Mouse (Mus musculus) gastrocnemius, adult 2 months (tissue): ENCODE results near the gene Lipe. TPM values are rescaled to one million over a fixed set of nuclear protein-coding genes. Genes with fewer than 3 reads are reported as not detected.
"Not testable (repeated sequence)": the region's sequence is repeated elsewhere in the genome, so short reads cannot be mapped to it uniquely, and the experiment has no call there.

Experiments
- DNase-seq: peaks from one replicate; pipeline ENCODE4 v3.0.0; 2022
- H3K27ac ChIP-seq: fragments of 200-600 bp; 2 replicates; pipeline ENCODE4 v1.8.1; 2022; ENCODE audit warnings: mild to moderate bottlenecking
- H3K4me3 ChIP-seq: fragments of 200-600 bp; 2 replicates; pipeline ENCODE4 v1.8.1; 2022; ENCODE audit warnings: mild to moderate bottlenecking, moderate library complexity
- CTCF ChIP-seq: fragments of 200-600 bp; IDR thresholded peaks from 2 replicates; pipeline ENCODE4 v1.8.1; 2022; ENCODE audit warnings: antibody characterized with exemption, mild to moderate bottlenecking, moderate library complexity
- intact Hi-C: fragments of 180-260 bp; cut with DNase I; formaldehyde crosslinking; loops from one replicate; pipeline ENCODE4 v1.15.1; 2025
- total RNA-seq, 2 experiments: library from RNA; stranded (reverse); gene quantifications; 2 replicates each; pipeline ENCODE4 v1.2.3; 2021

Gene Lipe
- total RNA-seq, 2 experiments from 2014 or later, result 13.4 to 17.9 TPM

DNA sequence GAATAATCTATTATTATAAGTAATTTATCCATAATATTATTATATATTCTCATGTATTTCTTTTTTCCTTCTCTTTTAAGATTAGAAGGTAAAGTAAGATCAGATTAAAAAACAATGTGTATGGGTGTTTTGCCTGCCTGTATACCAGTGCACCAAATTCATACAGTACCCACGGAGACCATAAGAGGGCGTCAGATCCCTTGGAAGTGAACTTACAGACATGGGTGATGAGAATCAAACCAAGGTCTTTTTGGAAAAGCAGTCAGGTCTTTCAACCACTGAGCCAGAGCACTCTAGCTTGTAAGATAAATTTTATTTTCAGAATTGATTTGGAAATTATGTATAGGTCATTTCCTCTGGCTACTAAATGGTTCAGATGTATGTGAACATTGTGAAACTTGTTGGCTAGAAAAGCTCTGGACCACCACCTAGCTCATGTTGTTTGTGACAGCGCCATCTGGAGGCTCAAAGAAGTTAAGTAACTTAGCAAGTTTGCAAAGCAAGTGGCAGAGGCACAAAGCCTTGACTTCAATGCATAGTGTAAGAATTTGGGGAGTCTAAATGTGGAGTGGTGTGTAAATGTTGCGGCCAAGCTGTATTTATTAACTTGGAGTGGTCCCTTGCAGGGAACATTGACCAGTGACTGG is 10.7 kb upstream of the Lipe start:
- Histone ChIP-seq H3K4me3 (no peak overlapping the region), H3K27ac (no peak overlapping the region)
- no peak for DNase-seq
- intact Hi-C loops, result loop anchor here (10.0 kb wide), 1 partner anchor 274 kb away; no protein-coding TSS in a partner anchor
- TF ChIP-seq CTCF, result peak; percentile 56

DNA sequence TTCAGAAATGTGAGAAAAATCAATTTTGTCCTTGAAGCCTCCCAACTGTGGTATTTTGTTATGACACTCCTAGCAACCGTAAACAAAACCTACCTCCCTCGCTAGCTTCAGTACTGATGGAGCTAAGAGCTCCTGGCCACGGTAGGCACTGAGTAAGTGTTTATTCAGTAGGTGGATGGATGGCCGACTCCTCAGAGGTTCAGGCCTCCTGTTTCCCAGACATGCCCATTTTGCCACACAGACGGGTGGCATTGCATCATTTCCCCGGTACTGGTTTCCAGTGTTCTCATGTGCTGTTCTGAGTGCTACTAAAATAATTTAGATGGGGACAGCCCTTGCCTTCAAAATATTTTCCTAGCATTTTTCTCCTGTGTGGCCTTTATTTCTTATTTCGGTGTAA is 8.0 kb upstream of the Lipe start:
- intact Hi-C loops, result loop anchor here (10.0 kb wide), 1 partner anchor 272 kb away; no protein-coding TSS in a partner anchor
- no peak overlapping the region for H3K4me3 ChIP-seq
- DNase-seq, result no peak
- no peak overlapping the region for H3K27ac ChIP-seq
- no peak for TF ChIP-seq CTCF

- intact Hi-C loops, result loop anchor here (5.0 to 10.0 kb wide), 3 partner anchors 35 to 268 kb away; partner anchors contain the start of gene Cnfn
- DNase-seq, result peak; percentile 73
- peak; percentile 70 for TF ChIP-seq CTCF
- Histone ChIP-seq H3K4me3 (no peak overlapping the region), H3K27ac (no peak overlapping the region; the same call in 1 of the 2 replicates)
These were observed 4.2 kb upstream of the Lipe start for GRCm38 (mm10) chr7:25402671-25403101.

DNA sequence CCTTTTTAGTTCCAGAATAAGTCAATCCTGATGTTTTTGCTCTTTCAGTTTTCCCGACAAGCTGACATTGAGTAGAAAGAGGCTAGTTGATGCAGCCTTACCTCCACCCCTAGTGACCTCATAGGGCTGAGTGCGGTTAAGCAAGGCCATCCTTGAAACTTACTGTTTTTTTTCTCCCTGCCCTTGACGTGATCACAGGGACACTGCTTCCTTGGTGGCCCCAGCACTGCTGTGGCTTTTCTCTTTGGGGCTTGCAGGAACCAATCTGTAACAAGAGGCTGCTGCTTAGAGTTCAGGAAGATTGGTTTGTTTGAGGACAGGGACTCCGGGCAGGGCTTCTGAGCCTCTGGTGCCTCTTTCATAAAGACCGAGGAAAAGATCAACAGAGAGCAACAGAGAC is 3.5 kb upstream of the Lipe start:
- intact Hi-C loops, result loop anchor here (5.0 to 10.0 kb wide), 3 partner anchors 35 to 267 kb away; partner anchors contain the start of gene Cnfn
- DNase-seq, result no peak
- TF ChIP-seq CTCF, result no peak
- Histone ChIP-seq H3K4me3 (no peak overlapping the region), H3K27ac (peak overlapping the region; percentile 16; the same call in 1 of the 2 replicates)

GRCm38 (mm10) chr7:25401551-25401950 is 3.0 kb upstream of the Lipe start:
- no peak overlapping the region for H3K27ac ChIP-seq
- intact Hi-C loops, result loop anchor here (5.0 to 10.0 kb wide), 3 partner anchors 34 to 267 kb away; partner anchors contain the start of gene Cnfn

GRCm38 (mm10) chr7:25399028-25399427 is 518 bp upstream of the Lipe start:
- H3K27ac ChIP-seq, intact Hi-C loops, H3K4me3 ChIP-seq, DNase-seq: not testable (repeated sequence)

More at GRCm38 (mm10) chr7:25401551-25401950, 3.0 kb upstream of the Lipe start:
- DNase-seq, result no peak
- TF ChIP-seq CTCF, result no peak
- H3K4me3 ChIP-seq, result no peak overlapping the region

- Histone ChIP-seq H3K4me3 (peak overlapping the region; percentile 93), H3K27ac (peak overlapping the region; percentile 92)
- DNase-seq, result no peak
- intact Hi-C loops, result no loop called here
- no peak for TF ChIP-seq CTCF
These were observed 1.9 kb downstream of the Lipe start for GRCm38 (mm10) chr7:25396621-25397020.

DNA sequence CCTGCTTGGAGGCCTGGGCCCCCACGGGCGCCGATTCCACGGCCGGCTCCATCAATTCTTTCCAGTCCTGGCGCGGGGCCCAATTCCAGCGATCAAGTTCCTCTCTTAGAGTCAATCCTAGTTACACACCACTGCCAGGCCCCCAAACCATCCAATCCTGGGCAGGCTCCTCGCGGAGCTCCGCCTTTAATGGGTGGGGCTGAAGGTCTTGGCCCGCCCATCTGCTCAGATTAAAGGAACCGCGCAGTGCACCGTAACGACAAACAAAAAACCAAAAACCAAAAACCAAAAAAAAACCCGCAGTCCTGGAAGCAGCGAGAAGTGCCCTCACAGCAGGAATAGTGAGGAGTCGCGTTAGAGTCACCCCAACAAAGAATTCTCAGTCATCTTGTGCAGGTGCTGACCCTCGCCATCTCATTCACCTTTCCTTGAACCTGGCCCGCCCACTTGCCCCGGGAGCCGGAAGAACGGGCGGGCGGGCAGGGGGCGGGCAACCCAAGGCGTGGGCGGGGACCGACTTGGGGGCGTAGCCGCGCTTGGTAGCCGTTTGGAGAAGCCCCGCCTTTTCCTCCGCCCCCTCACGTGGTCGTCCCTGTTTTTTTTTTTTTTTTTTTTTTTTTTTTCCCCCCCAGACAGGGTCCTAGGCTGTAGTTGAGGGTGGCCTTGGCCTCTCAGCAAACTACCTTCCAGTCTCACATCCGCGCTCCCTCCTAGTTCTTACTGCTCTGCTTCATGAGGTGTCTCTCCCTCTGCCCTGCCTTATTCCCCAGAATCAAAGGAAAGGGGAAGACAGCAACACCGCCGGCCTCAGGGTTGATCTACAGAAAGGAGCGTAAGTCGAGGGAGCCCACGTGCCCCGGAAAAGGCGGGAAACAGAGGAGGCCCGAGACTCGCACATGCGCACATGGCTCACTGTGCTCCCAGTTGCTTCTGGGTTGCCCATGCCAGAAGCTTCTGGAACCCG is 2.7 kb downstream of the Lipe start:
- peak; percentile 99 for DNase-seq
- Histone ChIP-seq H3K4me3 (peak overlapping the region; percentile 93), H3K27ac (peak overlapping the region; percentile 92)
- intact Hi-C loops, result no loop called here
- no peak for TF ChIP-seq CTCF

GRCm38 (mm10) chr7:25395186-25395557 is 3.3 kb downstream of the Lipe start:
- H3K27ac ChIP-seq, result peak overlapping the region; percentile 92
- intact Hi-C loops, result no loop called here

DNA sequence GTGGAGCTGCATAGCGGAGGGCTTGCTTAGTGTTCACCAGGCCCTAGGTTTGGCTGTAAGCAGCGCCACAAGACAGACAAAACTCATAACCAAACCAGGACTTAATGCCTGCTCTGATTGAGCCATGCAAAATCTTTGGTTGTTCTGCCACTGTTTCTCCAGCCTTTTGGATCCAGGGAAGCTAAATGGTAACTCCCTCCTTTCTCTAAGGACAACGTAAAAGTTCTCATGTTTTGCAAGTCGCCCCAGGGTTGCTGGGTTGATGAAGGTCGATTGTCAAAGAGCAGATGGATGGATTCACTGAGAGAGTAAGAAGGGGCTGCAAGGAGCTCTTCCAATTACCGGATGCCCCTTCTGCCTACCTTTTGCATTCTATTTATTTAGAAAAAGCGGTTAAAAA is 3.8 kb downstream of the Lipe start:
- intact Hi-C loops, result no loop called here
- H3K27ac ChIP-seq, result peak overlapping the region; percentile 92
- no peak for DNase-seq
- TF ChIP-seq CTCF, result no peak
- H3K4me3 ChIP-seq, result peak overlapping the region; percentile 93

More at GRCm38 (mm10) chr7:25395186-25395557, 3.3 kb downstream of the Lipe start:
- H3K4me3 ChIP-seq, result peak overlapping the region; percentile 93
- no peak for DNase-seq
- TF ChIP-seq CTCF, result no peak

GRCm38 (mm10) chr7:25393451-25394210 is 4.9 kb downstream of the Lipe start:
- DNase-seq, result no peak
- peak overlapping the region; percentile 93 for H3K4me3 ChIP-seq
- peak overlapping the region; percentile 92 for H3K27ac ChIP-seq
- no peak for TF ChIP-seq CTCF
- intact Hi-C loops, result no loop called here

- DNase-seq, result no peak
- TF ChIP-seq CTCF, result no peak
- intact Hi-C loops, result no loop called here
- Histone ChIP-seq H3K4me3 (no peak overlapping the region), H3K27ac (no peak overlapping the region; the same call in 1 of the 2 replicates)
These were observed 5.7 kb downstream of the Lipe start for GRCm38 (mm10) chr7:25392851-25393250.
